ENCODE assay signal across 21 mouse cellular contexts in genomic region chr2:61734175-61734574, GRCm38 (mm10).
"Had no signal": no experiment of that assay in that cellular context is flagged by ENCODE, and none has a peak within 500 bp of the region (broad histone marks: within the 10 kb centered on the region; RNA-seq: fewer than 3 reads in every experiment).

No protein-coding gene starts in this region.

- DNase-seq: kidney, adult 18-20 months; kidney, adult 9 months; kidney, postnatal 14 days; kidney, postnatal 4 days; liver; lung, adult 18-20 months; lung, postnatal 14 days; lung, postnatal 4 days; thymus, adult 2 months; thymus, postnatal 14 days; thymus, postnatal 4 days had no signal

- H3K27me3 ChIP-seq: limb, embryonic 13.5 days; liver, embryonic 12.5 days; liver, embryonic 15.5 days; megakaryocyte, embryonic 14.5 days; midbrain, embryonic 13.5 days; neural tube, embryonic 13.5 days had no signal

- ATAC-seq: liver, embryonic 12.5 days; midbrain, embryonic 13.5 days; midbrain, embryonic 16.5 days had no signal

- H3K4me1 ChIP-seq: limb, embryonic 10.5 days; limb, embryonic 13.5 days; midbrain, embryonic 10.5 days; midbrain, embryonic 13.5 days had no signal

- H3K4me3 ChIP-seq: limb, embryonic 10.5 days; limb, embryonic 13.5 days; liver, embryonic 12.5 days; liver, embryonic 15.5 days; megakaryocyte, embryonic 14.5 days; midbrain, embryonic 10.5 days; midbrain, embryonic 13.5 days; myocyte; neural tube, embryonic 13.5 days had no signal

- H3K36me3 ChIP-seq: midbrain, embryonic 13.5 days had no signal
